Mouse (Mus musculus) cerebellum, adult 9-11 months (tissue): ENCODE data around the gene Ube2e3.

ENCODE experiments used
- DNase-seq: peaks from one replicate; pipeline ENCODE4 v3.0.0; 2022

The Ube2e3 gene

GRCm38 (mm10) chr2:78882743-78883433 is 15.0 kb downstream of the Ube2e3 start:
- DNase-seq, result no peak

- no peak for DNase-seq
Measured at GRCm38 (mm10) chr2:78886446-78886845, 18.5 kb downstream of the Ube2e3 start.

GRCm38 (mm10) chr2:78888190-78888589 is 20.3 kb downstream of the Ube2e3 start:
- DNase-seq, result no peak

GRCm38 (mm10) chr2:78895216-78895615 is 27.3 kb downstream of the Ube2e3 start:
- DNase-seq, result no peak

GRCm38 (mm10) chr2:78905916-78906315 is 38.0 kb downstream of the Ube2e3 start:
- no peak for DNase-seq

GRCm38 (mm10) chr2:78911516-78911915 is 43.6 kb downstream of the Ube2e3 start:
- DNase-seq, result no peak

- DNase-seq, result no peak
Measured at GRCm38 (mm10) chr2:78914861-78915260, 46.9 kb downstream of the Ube2e3 start.

- DNase-seq, result no peak
Measured at GRCm38 (mm10) chr2:78922980-78923674, 55.2 kb downstream of the Ube2e3 start.

- no peak for DNase-seq
Measured at GRCm38 (mm10) chr2:78925807-78926206, 57.9 kb downstream of the Ube2e3 start.

GRCm38 (mm10) chr2:78927625-78928024 is 59.7 kb downstream of the Ube2e3 start:
- no peak for DNase-seq

- DNase-seq, result no peak
Measured at GRCm38 (mm10) chr2:78928080-78928479, 60.2 kb downstream of the Ube2e3 start.

GRCm38 (mm10) chr2:78931358-78931757 is 63.4 kb downstream of the Ube2e3 start:
- DNase-seq, result no peak

GRCm38 (mm10) chr2:78959451-78959850 is 91.5 kb downstream of the Ube2e3 start:
- no peak for DNase-seq

- DNase-seq, result no peak
Measured at GRCm38 (mm10) chr2:78960288-78960687, 92.4 kb downstream of the Ube2e3 start.

GRCm38 (mm10) chr2:78961023-78961422 is 93.1 kb downstream of the Ube2e3 start:
- DNase-seq, result peak; percentile 9

- DNase-seq, result no peak
Measured at GRCm38 (mm10) chr2:78961580-78961979, 93.7 kb downstream of the Ube2e3 start.

- no peak for DNase-seq
Measured at GRCm38 (mm10) chr2:78964995-78965394, 97.1 kb downstream of the Ube2e3 start.

GRCm38 (mm10) chr2:78965396-78965795 is 97.5 kb downstream of the Ube2e3 start:
- DNase-seq, result no peak

GRCm38 (mm10) chr2:78970088-78970487 is 102.2 kb downstream of the Ube2e3 start:
- DNase-seq, result no peak
